10 mouse cellular contexts compared by ENCODE assay signal in the genomic region with DNA sequence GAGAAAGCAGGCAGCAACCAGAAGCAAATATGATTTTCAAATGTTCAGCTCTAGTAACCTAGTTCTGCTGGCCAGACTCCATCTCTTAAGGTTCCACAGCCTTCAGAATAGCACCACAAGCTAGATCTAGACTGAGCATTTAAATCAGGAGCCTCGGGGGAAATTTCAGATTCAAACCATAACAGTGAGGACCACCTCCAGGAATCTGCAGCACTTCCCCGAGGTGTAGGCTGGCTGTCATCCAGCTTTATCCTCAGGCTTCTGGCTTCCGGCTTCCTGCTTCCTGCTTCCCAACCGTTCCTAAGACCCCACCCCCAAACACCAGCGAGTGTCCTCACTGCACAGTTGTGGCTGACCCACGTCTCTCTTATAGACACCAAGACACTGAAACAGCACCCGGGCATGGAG.
A peak's percentile ranks its signal among the peaks of the same experiment; 100 is the strongest.
DNase-seq lines count a peak whose midpoint lies in the region; ATAC-seq lines count a peak whose summit lies in the region.
"Had no signal": no experiment of that assay in that cellular context is flagged by ENCODE, and none has a peak within 500 bp of the region (broad histone marks: within the 10 kb centered on the region; RNA-seq: fewer than 3 reads in every experiment).

No protein-coding gene starts in this region.

- 24% methylated on average over 7 of the region's 7 CpGs for WGBS in heart, embryonic 16.5 days
- WGBS in stomach, embryonic 14.5 days = 29% methylated on average over 7 of the region's 7 CpGs
- 60% methylated on average over 7 of the region's 7 CpGs for WGBS in midbrain, embryonic 10.5 days

- ATAC-seq in heart, embryonic 16.5 days (replicated peaks; ENCODE audit: extremely low read depth, insufficient read depth, low FRiP score) = peak; percentile 59; the same call in 1 of the 2 replicates
- ATAC-seq in stomach, embryonic 14.5 days (ENCODE audit: insufficient number of reproducible peaks, insufficient read depth, low FRiP score, low read depth) = peak; percentile 42; the same call in 1 of the 2 replicates

- no peaks in the 10 kb centered on the region for H3K36me3 ChIP-seq in heart, embryonic 16.5 days (ENCODE audit: control insufficient read depth, insufficient read depth)
- H3K36me3 ChIP-seq in stomach, embryonic 14.5 days (ENCODE audit: control insufficient read depth, insufficient read depth, low read length) = no peaks in the 10 kb centered on the region
- no peaks in the 10 kb centered on the region for H3K36me3 ChIP-seq in midbrain, embryonic 10.5 days
- H3K36me3 ChIP-seq: neural tube, embryonic 12.5 days had no signal

- no peak overlapping the region for H3K9ac ChIP-seq in heart, embryonic 16.5 days (ENCODE audit: low read length)
- no peak overlapping the region for H3K9ac ChIP-seq in stomach, embryonic 14.5 days (replicated peaks; ENCODE audit: low read depth, low read length)
- H3K9ac ChIP-seq: neural tube, embryonic 12.5 days had no signal

- H3K4me2 ChIP-seq in heart, embryonic 16.5 days (ENCODE audit: low read depth, low read length) = peak overlapping the region; percentile 45
- no peak overlapping the region for H3K4me2 ChIP-seq in stomach, embryonic 14.5 days (replicated peaks; ENCODE audit: low read depth, low read length)
- H3K4me2 ChIP-seq: neural tube, embryonic 12.5 days had no signal

- no peaks in the 10 kb centered on the region for H3K27me3 ChIP-seq in heart, embryonic 16.5 days (ENCODE audit: control insufficient read depth, insufficient read depth, low read length)
- H3K27me3 ChIP-seq in stomach, embryonic 14.5 days (ENCODE audit: control insufficient read depth, insufficient read depth, low read length) = no peaks in the 10 kb centered on the region
- H3K27me3 ChIP-seq in midbrain, embryonic 10.5 days (ENCODE audit: low read depth, poor library complexity, severe bottlenecking) = no peaks in the 10 kb centered on the region
- H3K27me3 ChIP-seq: neural tube, embryonic 12.5 days had no signal

- peak; percentile 50 to 76 for DNase-seq in left cerebral cortex, postnatal 14 days (ENCODE audit: low spot score in 2 of 2)
- DNase-seq in left cerebral cortex, adult 11 months (ENCODE audit: low spot score) = no peak
- DNase-seq in left cerebral cortex, postnatal 25 days (ENCODE audit: low spot score in 2 of 2) = peak; percentile 26 to 85
- DNase-seq in spleen, postnatal 36 days (ENCODE audit: low spot score in 2 of 2) = no peak
- DNase-seq in layer of hippocampus, adult 9-10 months (ENCODE audit: low spot score) = no peak
- DNase-seq in midbrain, embryonic 10.5 days (ENCODE audit: low spot score) = no peak
- DNase-seq: cerebellum, adult 9-11 months had no signal

- intact Hi-C loops in left cerebral cortex, postnatal 14 days (cut with DNase I) = no loop called here
- intact Hi-C loops in left cerebral cortex, postnatal 25 days (cut with DNase I) = no loop called here

- H3K4me3 ChIP-seq in heart, embryonic 16.5 days (ENCODE audit: low read length) = peak overlapping the region; percentile 25
- H3K4me3 ChIP-seq in stomach, embryonic 14.5 days (ENCODE audit: low read depth, low read length) = no peak overlapping the region
- no peak overlapping the region for H3K4me3 ChIP-seq in midbrain, embryonic 10.5 days
- H3K4me3 ChIP-seq: neural tube, embryonic 12.5 days had no signal

- H3K4me1 ChIP-seq in heart, embryonic 16.5 days (ENCODE audit: control insufficient read depth, insufficient read depth, low read length) = peaks cover 13% of the 10 kb centered on the region
- peaks cover 9% of the 10 kb centered on the region; the same call in 1 of the 2 replicates for H3K4me1 ChIP-seq in stomach, embryonic 14.5 days (ENCODE audit: control insufficient read depth, insufficient read depth, low read length)
- H3K4me1 ChIP-seq in midbrain, embryonic 10.5 days = peaks cover 15% of the 10 kb centered on the region

- H3K27ac ChIP-seq in heart, embryonic 16.5 days (ENCODE audit: low read length) = peak overlapping the region; percentile 63
- peak overlapping the region; percentile 23; the same call in 1 of the 2 replicates for H3K27ac ChIP-seq in stomach, embryonic 14.5 days (ENCODE audit: low read length)
- H3K27ac ChIP-seq in midbrain, embryonic 10.5 days (replicated peaks) = no peak overlapping the region
- H3K27ac ChIP-seq: neural tube, embryonic 12.5 days had no signal

- H3K9me3 ChIP-seq in heart, embryonic 16.5 days (replicated peaks; ENCODE audit: control insufficient read depth, low read length) = no peaks in the 10 kb centered on the region; the same call in 1 of the 2 replicates
- H3K9me3 ChIP-seq in stomach, embryonic 14.5 days (ENCODE audit: control insufficient read depth, low read depth, low read length) = no peaks in the 10 kb centered on the region
- H3K9me3 ChIP-seq in midbrain, embryonic 10.5 days (replicated peaks) = no peaks in the 10 kb centered on the region; the same call in 1 of the 2 replicates
- H3K9me3 ChIP-seq: neural tube, embryonic 12.5 days had no signal

Comparison
In these comparisons a context has a peak if more than half of its experiments do, and no peak if none do; other contexts are left out.
1. DNase-seq: peak in left cerebral cortex, postnatal 14 days (2 of 2) and left cerebral cortex, postnatal 25 days (2 of 2); none in left cerebral cortex, adult 11 months (single experiment), spleen, postnatal 36 days (0 of 2), layer of hippocampus, adult 9-10 months (single experiment) and midbrain, embryonic 10.5 days (single experiment).